Comparison of ENCODE assay signal across 8 mouse cellular contexts in genomic region chr2:34371441-34372304, GRCm38 (mm10). TPM values are rescaled to one million over a fixed set of nuclear protein-coding genes. Genes with fewer than 3 reads are reported as not detected.
DNase-seq lines count a peak whose midpoint lies in the region; ATAC-seq lines count a peak whose summit lies in the region.

No protein-coding gene starts in this region.

- peak; percentile 12 for ATAC-seq in intestine, embryonic 16.5 days
- ATAC-seq in liver, embryonic 13.5 days (ENCODE audit: low read depth): peak; percentile 3; the same call in 1 of the 2 replicates
- ATAC-seq in stomach, embryonic 15.5 days (ENCODE audit: insufficient read depth, low FRiP score, low read depth): peak; percentile 1; the same call in 1 of the 2 replicates

- peaks cover 12% of the 10 kb centered on the region; the same call in 1 of the 2 replicates for H3K4me1 ChIP-seq in intestine, embryonic 16.5 days (ENCODE audit: control insufficient read depth, insufficient read depth, low read length)
- H3K4me1 ChIP-seq in liver, embryonic 13.5 days (replicated peaks): peaks cover 34% of the 10 kb centered on the region
- H3K4me1 ChIP-seq in stomach, embryonic 15.5 days: peaks cover 12% of the 10 kb centered on the region; the same call in 1 of the 2 replicates

- H3K36me3 ChIP-seq in intestine, embryonic 16.5 days (ENCODE audit: control insufficient read depth, insufficient read depth, low read length): no peaks in the 10 kb centered on the region
- H3K36me3 ChIP-seq in liver, embryonic 13.5 days: no peaks in the 10 kb centered on the region
- no peaks in the 10 kb centered on the region for H3K36me3 ChIP-seq in stomach, embryonic 15.5 days

- peak overlapping the region; percentile 84 for H3K4me3 ChIP-seq in intestine, embryonic 16.5 days (ENCODE audit: low read length)
- H3K4me3 ChIP-seq in liver, embryonic 13.5 days (replicated peaks): peak overlapping the region; percentile 93
- H3K4me3 ChIP-seq in stomach, embryonic 15.5 days (replicated peaks): peak overlapping the region; percentile 90

- peak overlapping the region; percentile 92 for H3K9ac ChIP-seq in intestine, embryonic 16.5 days (ENCODE audit: low read depth, low read length)
- peak overlapping the region; percentile 95 for H3K9ac ChIP-seq in liver, embryonic 13.5 days
- H3K9ac ChIP-seq in stomach, embryonic 15.5 days: peak overlapping the region; percentile 92

- H3K4me2 ChIP-seq in intestine, embryonic 16.5 days (ENCODE audit: low read depth, low read length): peak overlapping the region; percentile 92
- peak overlapping the region; percentile 97 for H3K4me2 ChIP-seq in liver, embryonic 13.5 days
- H3K4me2 ChIP-seq in stomach, embryonic 15.5 days: peak overlapping the region; percentile 95

- peak; percentile 14 for DNase-seq in right cerebral cortex, adult 18-20 months
- DNase-seq in right cerebral cortex, postnatal 36 days (ENCODE audit: low spot score in 2 of 2): no peak
- peak; percentile 52 for DNase-seq in cerebellum, adult 9-10 months
- DNase-seq in gastrocnemius, postnatal 25 days: peak; percentile 30
- peak; percentile 31 for DNase-seq in liver, embryonic 13.5 days
- DNase-seq in natural killer cell, adult 2 months (ENCODE audit: low spot score in 2 of 2): peak; percentile 24 to 31

- H3K27ac ChIP-seq in intestine, embryonic 16.5 days (ENCODE audit: low read length): peak overlapping the region; percentile 92
- peak overlapping the region; percentile 99 for H3K27ac ChIP-seq in liver, embryonic 13.5 days
- H3K27ac ChIP-seq in stomach, embryonic 15.5 days: peak overlapping the region; percentile 98

- WGBS in intestine, embryonic 16.5 days: under 1% methylated on average over 63 of the region's 118 CpGs
- under 1% methylated on average over 91 of the region's 118 CpGs for WGBS in liver, embryonic 13.5 days (ENCODE audit: insufficient replicate concordance)
- under 1% methylated on average over 72 of the region's 118 CpGs for WGBS in stomach, embryonic 15.5 days

- H3K27me3 ChIP-seq in intestine, embryonic 16.5 days (replicated peaks; ENCODE audit: control insufficient read depth, insufficient read depth, low read length): 0 out of 2 replicates have a peak, but pooled peaks cover 4% of the 10 kb centered on the region
- peaks cover 9% of the 10 kb centered on the region for H3K27me3 ChIP-seq in liver, embryonic 13.5 days
- H3K27me3 ChIP-seq in stomach, embryonic 15.5 days (replicated peaks): no peaks in the 10 kb centered on the region

- no peaks in the 10 kb centered on the region for H3K9me3 ChIP-seq in intestine, embryonic 16.5 days (ENCODE audit: control insufficient read depth, low read length)
- no peaks in the 10 kb centered on the region for H3K9me3 ChIP-seq in liver, embryonic 13.5 days (replicated peaks)
- no peaks in the 10 kb centered on the region for H3K9me3 ChIP-seq in stomach, embryonic 15.5 days

RNA-seq across cellular contexts. Expression of gene Pbx3, which starts 1.3 kb away (rescaled TPM):
- total RNA-seq in gastrocnemius, postnatal 25 days (2021): 1 to 10 TPM; 2.7 to 4.1 TPM
- 12.5 TPM in 2 replicates for polyA plus RNA-seq in intestine, embryonic 16.5 days (2015; fragmentation: Nextera tagmentation; extraction: Ambion mirVana)
- 7.9 and 10.2 TPM in 2 replicates for polyA plus RNA-seq in liver, embryonic 13.5 days (2015; fragmentation: Nextera tagmentation; extraction: Ambion mirVana)
- 26.1 and 32.4 TPM in 2 replicates for polyA plus RNA-seq in stomach, embryonic 15.5 days (2015; fragmentation: Nextera tagmentation; extraction: Ambion mirVana)

RNA-seq across cellular contexts. Expression of gene Mapkap1, which starts 34.9 kb away (rescaled TPM):
- 10 to 100 TPM; 54.6 to 63.1 TPM for total RNA-seq in gastrocnemius, postnatal 25 days (2021)
- 72.9 and 76.6 TPM in 2 replicates for polyA plus RNA-seq in intestine, embryonic 16.5 days (2015; fragmentation: Nextera tagmentation; extraction: Ambion mirVana)
- 38.3 and 41.3 TPM in 2 replicates for polyA plus RNA-seq in liver, embryonic 13.5 days (2015; fragmentation: Nextera tagmentation; extraction: Ambion mirVana)
- 85.0 and 89.9 TPM in 2 replicates for polyA plus RNA-seq in stomach, embryonic 15.5 days (2015; fragmentation: Nextera tagmentation; extraction: Ambion mirVana)

Comparison
In these comparisons a context has a peak if more than half of its experiments do, and no peak if none do; other contexts are left out.
1. DNase-seq: peak in right cerebral cortex, adult 18-20 months (single experiment), cerebellum, adult 9-10 months (single experiment), gastrocnemius, postnatal 25 days (single experiment), liver, embryonic 13.5 days (single experiment) and natural killer cell, adult 2 months (2 of 2); none in right cerebral cortex, postnatal 36 days (0 of 2).
2. Peak in every context shown above with its lines, with median percentiles within 50 percentile points of each other: ATAC-seq, H3K27ac ChIP-seq, H3K4me2 ChIP-seq, H3K4me3 ChIP-seq and H3K9ac ChIP-seq.